Comparison of ENCODE assay signal across 8 mouse cellular contexts in the genomic region with DNA sequence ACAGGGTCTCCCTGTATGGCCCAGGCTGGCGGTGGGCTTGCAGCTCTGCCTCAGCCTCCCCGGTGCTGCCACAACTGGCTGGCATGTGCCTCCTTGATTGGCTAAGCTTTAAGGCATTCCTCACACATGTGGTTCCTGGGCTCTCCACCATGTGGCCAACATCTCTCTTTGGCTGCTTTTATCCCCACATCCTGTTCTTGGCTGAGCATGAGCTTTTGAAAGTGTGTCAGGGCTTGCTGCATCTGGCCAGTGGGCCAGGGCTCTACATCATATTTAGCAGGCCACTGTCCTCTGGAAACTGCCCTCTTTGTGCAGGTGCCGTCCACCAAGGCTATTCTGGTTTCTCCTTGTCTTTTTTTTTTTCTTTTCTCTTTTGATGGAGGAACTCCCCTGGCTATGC. TPM values are rescaled to one million over a fixed set of nuclear protein-coding genes. Genes with fewer than 3 reads are reported as not detected.
DNase-seq lines count a peak whose midpoint lies in the region; ATAC-seq lines count a peak whose summit lies in the region.

No protein-coding gene starts in this region.

- H3K36me3 ChIP-seq in kidney, embryonic 15.5 days = peaks cover 24% of the 10 kb centered on the region
- H3K36me3 ChIP-seq in limb, embryonic 12.5 days = peaks cover 21% of the 10 kb centered on the region

- H3K9me3 ChIP-seq in kidney, embryonic 15.5 days (replicated peaks) = no peaks in the 10 kb centered on the region
- no peaks in the 10 kb centered on the region for H3K9me3 ChIP-seq in limb, embryonic 12.5 days

- DNase-seq in kidney, adult 18-20 months = no peak
- DNase-seq in T-cell, adult 2 months (ENCODE audit: low spot score) = peak; percentile 21
- DNase-seq in forelimb bud, embryonic 11.5 days (ENCODE audit: low read depth, low spot score) = peak; percentile 41
- peak; percentile 36 for DNase-seq in naive thymus-derived CD4-positive, alpha-beta T cell, adult 2 months (ENCODE audit: low read depth)
- no peak for DNase-seq in cerebellum, postnatal 14 days
- DNase-seq in cerebellum, adult 11-12 months = no peak

- peak overlapping the region; percentile 88 for H3K4me3 ChIP-seq in kidney, embryonic 15.5 days (replicated peaks)
- peak overlapping the region; percentile 97 for H3K4me3 ChIP-seq in limb, embryonic 12.5 days (replicated peaks)

- H3K4me1 ChIP-seq in kidney, embryonic 15.5 days = peaks cover 39% of the 10 kb centered on the region
- H3K4me1 ChIP-seq in limb, embryonic 12.5 days (replicated peaks) = peaks cover 26% of the 10 kb centered on the region

- no peak overlapping the region for H3K27ac ChIP-seq in kidney, embryonic 15.5 days
- no peak overlapping the region for H3K27ac ChIP-seq in limb, embryonic 12.5 days

- no peak for ATAC-seq in kidney, embryonic 15.5 days (replicated peaks; ENCODE audit: low FRiP score)
- no peak for ATAC-seq in limb, embryonic 12.5 days (ENCODE audit: insufficient number of reproducible peaks, insufficient read depth, low FRiP score, low TSS enrichment, low read depth)

- WGBS in kidney, embryonic 15.5 days = 72% methylated on average over 3 of the region's 3 CpGs
- 48% methylated on average over 3 of the region's 3 CpGs for WGBS in limb, embryonic 12.5 days

- no peak overlapping the region for H3K9ac ChIP-seq in kidney, embryonic 15.5 days
- H3K9ac ChIP-seq in limb, embryonic 12.5 days (replicated peaks) = peak overlapping the region; percentile 90

- H3K4me2 ChIP-seq in kidney, embryonic 15.5 days = peak overlapping the region; percentile 95
- peak overlapping the region; percentile 99 for H3K4me2 ChIP-seq in limb, embryonic 12.5 days

- no peaks in the 10 kb centered on the region for H3K27me3 ChIP-seq in kidney, embryonic 15.5 days
- no peaks in the 10 kb centered on the region for H3K27me3 ChIP-seq in limb, embryonic 12.5 days

RNA-seq across cellular contexts. Expression of gene Sppl2b, which starts 1.2 kb away (rescaled TPM):
- polyA plus RNA-seq in kidney, embryonic 15.5 days (2015; fragmentation: Nextera tagmentation; extraction: Ambion mirVana) = 43.8 and 48.1 TPM in 2 replicates
- polyA plus RNA-seq in limb, embryonic 12.5 days (2016; fragmentation: Nextera tagmentation; extraction: Ambion mirVana) = 43.7 and 50.3 TPM in 2 replicates

RNA-seq across cellular contexts. Expression of gene Lsm7, which starts 1.3 kb away (rescaled TPM):
- polyA plus RNA-seq in kidney, embryonic 15.5 days (2015; fragmentation: Nextera tagmentation; extraction: Ambion mirVana) = 303 and 328 TPM in 2 replicates
- polyA plus RNA-seq in limb, embryonic 12.5 days (2016; fragmentation: Nextera tagmentation; extraction: Ambion mirVana) = 344 and 378 TPM in 2 replicates

RNA-seq across cellular contexts. Expression of gene Lingo3, which starts 12.4 kb away (rescaled TPM):
- 0.83 and 1.2 TPM in 2 replicates for polyA plus RNA-seq in kidney, embryonic 15.5 days (2015; fragmentation: Nextera tagmentation; extraction: Ambion mirVana)
- 0.79 and 0.87 TPM in 2 replicates for polyA plus RNA-seq in limb, embryonic 12.5 days (2016; fragmentation: Nextera tagmentation; extraction: Ambion mirVana)

RNA-seq across cellular contexts. Expression of gene Tmprss9, which starts 15.4 kb away (rescaled TPM):
- 0.04 TPM in 1 of 2 replicates, not detected in the other for polyA plus RNA-seq in kidney, embryonic 15.5 days (2015; fragmentation: Nextera tagmentation; extraction: Ambion mirVana)
- 0.08 TPM in 1 of 2 replicates, not detected in the other for polyA plus RNA-seq in limb, embryonic 12.5 days (2016; fragmentation: Nextera tagmentation; extraction: Ambion mirVana)

RNA-seq across cellular contexts. Expression of gene Oaz1, which starts 29.8 kb away (rescaled TPM):
- 1,583 and 1,739 TPM in 2 replicates for polyA plus RNA-seq in kidney, embryonic 15.5 days (2015; fragmentation: Nextera tagmentation; extraction: Ambion mirVana)
- polyA plus RNA-seq in limb, embryonic 12.5 days (2016; fragmentation: Nextera tagmentation; extraction: Ambion mirVana) = 1,783 and 1,832 TPM in 2 replicates

Comparison
In these comparisons a context has a peak if more than half of its experiments do, and no peak if none do; other contexts are left out.
1. DNase-seq: peak in T-cell, adult 2 months (single experiment), forelimb bud, embryonic 11.5 days (single experiment) and naive thymus-derived CD4-positive, alpha-beta T cell, adult 2 months (single experiment); none in kidney, adult 18-20 months (single experiment), cerebellum, postnatal 14 days (0 of 2) and cerebellum, adult 11-12 months (single experiment).